ENCODE assay signal across 7 mouse cellular contexts in genomic region chr13:113869212-113870205, GRCm38 (mm10).
DNase-seq lines count a peak whose midpoint lies in the region; TF ChIP-seq lines count a peak whose summit lies in the region.

No protein-coding gene starts in this region.

- intact Hi-C loops in gastrocnemius, postnatal 36 days (cut with DNase I): loop anchor here (2.0 kb wide), 1 partner anchor 591 kb away; no protein-coding TSS in a partner anchor

- no peaks in the 10 kb centered on the region for H3K4me1 ChIP-seq in cortical plate, adult 2 months (ENCODE audit: control insufficient read depth, insufficient read depth, low read length)
- peaks cover 3% of the 10 kb centered on the region for H3K4me1 ChIP-seq in olfactory bulb, adult 2 months (ENCODE audit: control insufficient read depth, insufficient read depth, low read length)

- H3K4me3 ChIP-seq in cortical plate, adult 2 months (ENCODE audit: insufficient read depth, low read length): no peak overlapping the region
- H3K4me3 ChIP-seq in olfactory bulb, adult 2 months (ENCODE audit: insufficient read depth, low read depth, low read length): no peak overlapping the region

- peak; percentile 74 for TF ChIP-seq CTCF in cortical plate, adult 2 months (IDR thresholded peaks at IDR 0.05; ENCODE audit: extremely low read depth, insufficient read depth, low read length)
- TF ChIP-seq CTCF in olfactory bulb, adult 2 months (IDR thresholded peaks at IDR 0.05; ENCODE audit: insufficient read depth, low read depth, low read length): peak; percentile 52; the same call in 1 of the 2 replicates

- DNase-seq in CD8-positive naive resting alpha-beta T cell, adult 2 months (ENCODE audit: low read depth in 2 of 2, low spot score in 2 of 2): peak; percentile 51 to 68
- DNase-seq in Muller cell, postnatal 12 days (ENCODE audit: inconsistent ontology term): peak; percentile 59
- DNase-seq in gastrocnemius, postnatal 36 days: peak; percentile 53 to 59
- peak; percentile 62 for DNase-seq in kidney, adult 9 months
- DNase-seq in lung, adult 18-20 months: peak; percentile 30 to 49

- 74% methylated on average over 20 of the region's 20 CpGs for WGBS in olfactory bulb, adult 2 months

- no peak overlapping the region for H3K27ac ChIP-seq in cortical plate, adult 2 months (ENCODE audit: insufficient read depth, low read length)
- no peak overlapping the region for H3K27ac ChIP-seq in olfactory bulb, adult 2 months (ENCODE audit: insufficient read depth, low read depth, low read length)

- TF ChIP-seq POLR2A in cortical plate, adult 2 months (IDR thresholded peaks at IDR 0.05; ENCODE audit: extremely low read depth, insufficient read depth, low read length): no peak
- no peak for TF ChIP-seq POLR2A in olfactory bulb, adult 2 months (IDR thresholded peaks at IDR 0.05; ENCODE audit: insufficient read depth, low read depth, low read length)
